ENCODE assay signal across 14 mouse cellular contexts in genomic region chr4:119129096-119129495, GRCm38 (mm10).
"Had no signal": no experiment of that assay in that cellular context is flagged by ENCODE, and none has a peak within 500 bp of the region (broad histone marks: within the 10 kb centered on the region; RNA-seq: fewer than 3 reads in every experiment).

No protein-coding gene starts in this region.

- DNase-seq: kidney, adult 8-10 months; kidney, postnatal 25 days; layer of hippocampus, adult 9-11 months; left cerebral cortex, postnatal 4 days; lung, embryonic 14.5 days; lung, postnatal 10 days; thymus, postnatal 36 days had no signal

- H3K9ac ChIP-seq: limb, embryonic 13.5 days; liver, embryonic 14.5 days; lung, embryonic 14.5 days; midbrain, embryonic 15.5 days; neural tube, embryonic 12.5 days had no signal

- H3K4me1 ChIP-seq: midbrain, embryonic 15.5 days; neural tube, embryonic 12.5 days had no signal

- H3K27ac ChIP-seq: limb, embryonic 13.5 days; midbrain, embryonic 15.5 days; neural tube, embryonic 12.5 days had no signal

- H3K9me3 ChIP-seq: limb, embryonic 13.5 days; megakaryocyte, embryonic 14.5 days; midbrain, embryonic 15.5 days; neural tube, embryonic 12.5 days had no signal

- H3K4me2 ChIP-seq: limb, embryonic 13.5 days; lung, embryonic 14.5 days; midbrain, embryonic 11.5 days; midbrain, embryonic 15.5 days; neural tube, embryonic 12.5 days had no signal

- ATAC-seq: intestine, postnatal 0 days; midbrain, embryonic 15.5 days had no signal

- H3K27me3 ChIP-seq: limb, embryonic 13.5 days; megakaryocyte, embryonic 14.5 days; midbrain, embryonic 15.5 days; neural tube, embryonic 12.5 days had no signal

- H3K4me3 ChIP-seq: limb, embryonic 13.5 days; midbrain, embryonic 15.5 days; neural tube, embryonic 12.5 days had no signal
